ENCODE assay signal across 12 mouse cellular contexts in the genomic region with DNA sequence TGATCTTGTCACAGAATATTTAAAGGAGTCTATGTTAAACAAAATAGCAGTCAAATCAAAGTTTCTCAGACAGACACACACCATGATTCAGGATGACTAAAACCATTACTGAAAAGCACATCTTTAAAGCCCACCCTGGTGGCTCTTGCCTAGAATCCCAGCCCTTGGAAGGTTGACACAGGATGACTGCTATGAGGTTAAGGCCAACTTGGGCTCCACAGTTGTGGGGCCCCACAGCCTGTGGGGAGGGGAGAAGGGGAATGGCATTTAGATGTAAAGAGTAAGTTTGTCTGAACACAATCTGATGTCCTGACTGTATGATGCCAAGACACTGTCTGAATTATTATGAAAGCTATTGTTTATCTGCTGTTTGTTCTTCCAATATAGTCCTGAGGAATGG. TPM values are rescaled to one million over a fixed set of nuclear protein-coding genes. Genes with fewer than 3 reads are reported as not detected.
DNase-seq lines count a peak whose midpoint lies in the region; ATAC-seq and TF ChIP-seq lines count a peak whose summit lies in the region.
"Had no signal": no experiment of that assay in that cellular context is flagged by ENCODE, and none has a peak within 500 bp of the region (broad histone marks: within the 10 kb centered on the region; RNA-seq: fewer than 3 reads in every experiment).

No protein-coding gene starts in this region.

- no peaks in the 10 kb centered on the region for H3K36me3 ChIP-seq in hindbrain, embryonic 13.5 days
- H3K36me3 ChIP-seq in midbrain, postnatal 0 days (ENCODE audit: insufficient read depth, low read length) = no peaks in the 10 kb centered on the region
- H3K36me3 ChIP-seq: limb, embryonic 12.5 days had no signal

- peak overlapping the region; percentile 96 for H3K27ac ChIP-seq in layer of hippocampus, adult 2 months
- H3K27ac ChIP-seq in hindbrain, embryonic 13.5 days = no peak overlapping the region
- no peak overlapping the region for H3K27ac ChIP-seq in midbrain, postnatal 0 days (ENCODE audit: low read depth, low read length)
- H3K27ac ChIP-seq: limb, embryonic 12.5 days had no signal

- no peak for TF ChIP-seq CTCF in layer of hippocampus, adult 2 months (conservative IDR thresholded peaks at IDR 0.05)
- no peak for TF ChIP-seq CTCF in midbrain, postnatal 0 days (IDR thresholded peaks at IDR 0.05)

- no peaks in the 10 kb centered on the region for H3K27me3 ChIP-seq in hindbrain, embryonic 13.5 days
- no peaks in the 10 kb centered on the region for H3K27me3 ChIP-seq in midbrain, postnatal 0 days (ENCODE audit: insufficient read depth, low read length)
- H3K27me3 ChIP-seq: limb, embryonic 12.5 days had no signal

- H3K9ac ChIP-seq in hindbrain, embryonic 13.5 days = peak overlapping the region; percentile 60; the same call in 1 of the 2 replicates
- no peak overlapping the region for H3K9ac ChIP-seq in midbrain, postnatal 0 days (replicated peaks; ENCODE audit: low read length, poor library complexity, severe bottlenecking)
- H3K9ac ChIP-seq: limb, embryonic 12.5 days had no signal

- ATAC-seq in hindbrain, embryonic 13.5 days (ENCODE audit: low FRiP score) = no peak
- ATAC-seq in midbrain, postnatal 0 days (ENCODE audit: low FRiP score) = no peak
- ATAC-seq: activated CD4-positive, CD25-positive, alpha-beta regulatory T cell, adult 4 months had no signal

- peak overlapping the region; percentile 83 for H3K4me2 ChIP-seq in hindbrain, embryonic 13.5 days
- peak overlapping the region; percentile 46 for H3K4me2 ChIP-seq in midbrain, postnatal 0 days (ENCODE audit: low read depth, low read length, poor library complexity, severe bottlenecking)
- H3K4me2 ChIP-seq: limb, embryonic 12.5 days had no signal

- H3K9me3 ChIP-seq in hindbrain, embryonic 13.5 days = no peaks in the 10 kb centered on the region
- H3K9me3 ChIP-seq in midbrain, postnatal 0 days (ENCODE audit: low read length) = no peaks in the 10 kb centered on the region
- H3K9me3 ChIP-seq: G1E; limb, embryonic 12.5 days had no signal

- H3K4me1 ChIP-seq in hindbrain, embryonic 13.5 days (replicated peaks) = peaks cover 59% of the 10 kb centered on the region
- peaks cover 32% of the 10 kb centered on the region for H3K4me1 ChIP-seq in midbrain, postnatal 0 days (ENCODE audit: insufficient read depth, low read length)

- DNase-seq in cerebellum, adult 9-10 months = peak; percentile 44
- no peak for DNase-seq in cerebellum, adult 11 months
- DNase-seq in layer of hippocampus, adult 2 months (ENCODE audit: low spot score in 2 of 2) = no peak
- no peak for DNase-seq in layer of hippocampus, postnatal 36 days
- DNase-seq in midbrain, postnatal 0 days (ENCODE audit: low spot score) = no peak
- no peak for DNase-seq in adrenal gland, adult 8-10 months
- no peak for DNase-seq in cerebellum, postnatal 14 days
- DNase-seq: thymus, postnatal 4 days had no signal

- H3K4me3 ChIP-seq in layer of hippocampus, adult 2 months = peak overlapping the region; percentile 98
- peak overlapping the region; percentile 93 for H3K4me3 ChIP-seq in hindbrain, embryonic 13.5 days
- peak overlapping the region; percentile 24 for H3K4me3 ChIP-seq in midbrain, postnatal 0 days (ENCODE audit: low read depth, low read length)
- H3K4me3 ChIP-seq: limb, embryonic 12.5 days had no signal

RNA-seq across cellular contexts. Expression of a gene that starts 4.2 kb away (rescaled TPM):
- 100 to 1,000 TPM; 358 to 386 TPM for total RNA-seq in layer of hippocampus, adult 2 months (2021)
- 100 to 1,000 TPM; 331 to 369 TPM for total RNA-seq in layer of hippocampus, postnatal 36 days (2021)
- polyA plus RNA-seq in hindbrain, embryonic 13.5 days (2015; fragmentation: Nextera tagmentation; extraction: Ambion mirVana) = 35.6 and 41.1 TPM in 2 replicates
- total RNA-seq in midbrain, postnatal 0 days (2014; rRNA removed) = 81.8 and 108 TPM in 2 replicates
- 24.2 and 31.6 TPM in 2 replicates for polyA plus RNA-seq in midbrain, postnatal 0 days (2015; fragmentation: Nextera tagmentation; extraction: Ambion mirVana)
- total RNA-seq in adrenal gland, adult 8-10 months (2022) = 10 to 100 TPM; 68.7 to 89.1 (median 80.5) TPM

Comparison
In these comparisons a context has a peak if more than half of its experiments do, and no peak if none do; other contexts are left out.
1. H3K4me3 ChIP-seq: peak in every context shown above with its lines; median percentile 98 in layer of hippocampus, adult 2 months; 93 in hindbrain, embryonic 13.5 days; 24 in midbrain, postnatal 0 days.